Mouse (Mus musculus) layer of hippocampus, postnatal 36 days (tissue): ENCODE data around the gene Ppp1ca. TPM values are rescaled to one million over a fixed set of nuclear protein-coding genes. Genes with fewer than 3 reads are reported as not detected.
A peak's percentile ranks its signal among the peaks of the same experiment; 100 is the strongest.

Experiments used
- DNase-seq, 2 experiments: peaks; one replicate each; pipeline ENCODE4 v3.0.0; 2022
- total RNA-seq, 2 experiments: library from RNA; stranded (reverse); gene quantifications; 2 replicates each; pipeline ENCODE4 v1.2.3; 2021

Ppp1ca gene
- total RNA-seq = 100 to 1,000 TPM; 255 to 265 TPM

GRCm38 (mm10) chr19:4191528-4192250, at the start of gene Ppp1ca:
Gene Ppp1ca, plus strand, starts transcription at chr19:4192065.
- peak; percentile 91 for DNase-seq

- DNase-seq = no peak
Observed at GRCm38 (mm10) chr19:4142416-4143173, 49.3 kb upstream of the Ppp1ca start.

- DNase-seq = no peak
Observed at GRCm38 (mm10) chr19:4143759-4144268, 48.1 kb upstream of the Ppp1ca start, which contains the start of gene Cabp4. Gene Cabp4, minus strand, starts transcription at chr19:4144033.

DNA sequence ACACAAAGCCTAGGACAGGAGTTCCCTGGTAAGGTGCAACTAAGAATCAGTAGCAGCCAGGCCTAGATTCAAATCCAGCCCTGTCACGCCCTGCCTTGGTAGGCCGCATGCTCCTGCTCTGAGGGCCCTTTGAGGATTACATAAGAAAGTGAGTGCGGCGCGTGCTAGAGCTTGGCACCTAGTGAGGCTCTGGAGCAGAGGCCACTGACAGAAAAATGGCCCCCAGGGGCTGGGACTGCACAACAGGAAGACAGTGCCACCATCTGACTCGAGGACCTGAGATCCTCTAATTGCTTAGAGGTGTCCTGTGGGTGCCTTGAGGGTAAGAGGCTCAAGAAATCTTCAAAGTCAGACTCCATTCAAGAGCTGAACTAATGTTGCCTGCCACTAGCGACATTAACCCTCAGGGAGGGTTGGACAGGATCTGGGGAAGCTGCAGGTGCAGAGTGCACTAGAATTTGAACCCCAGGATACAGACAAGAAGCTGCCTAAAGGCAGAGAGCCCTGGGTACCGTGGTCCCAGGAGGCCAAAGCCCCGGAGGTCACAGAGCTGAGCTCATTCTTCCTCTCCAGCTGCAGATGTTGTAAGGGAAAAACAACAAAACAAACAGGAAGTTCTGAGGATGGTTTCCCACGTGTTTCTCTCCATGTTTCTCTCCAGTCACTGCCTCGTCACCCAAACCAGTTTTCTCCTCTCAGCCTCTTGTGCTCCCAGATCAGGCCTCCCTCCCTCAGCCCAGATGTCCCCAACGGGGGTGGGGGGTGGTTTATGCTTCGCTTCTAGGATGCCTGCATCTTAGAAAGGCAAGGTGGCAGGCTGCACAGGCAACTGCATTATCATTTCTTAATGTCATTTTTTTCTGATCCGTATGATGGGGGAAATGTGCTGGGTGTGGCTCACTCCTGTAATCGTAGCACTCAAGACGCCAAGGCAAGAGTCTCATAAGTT, 47.0 kb upstream of the Ppp1ca start:
- DNase-seq = no peak

GRCm38 (mm10) chr19:4145936-4146335, 45.9 kb upstream of the Ppp1ca start:
- no peak for DNase-seq

GRCm38 (mm10) chr19:4146366-4147021, 45.4 kb upstream of the Ppp1ca start:
- no peak for DNase-seq

- DNase-seq = no peak
Observed at GRCm38 (mm10) chr19:4147022-4147405, 44.9 kb upstream of the Ppp1ca start.

GRCm38 (mm10) chr19:4147782-4148490, 43.9 kb upstream of the Ppp1ca start:
- DNase-seq = no peak

GRCm38 (mm10) chr19:4148491-4148806, 43.4 kb upstream of the Ppp1ca start, which contains the start of gene Coro1b:
Gene Coro1b, plus strand, starts transcription at chr19:4148619.
- peak; percentile 93 to 95 for DNase-seq

DNA sequence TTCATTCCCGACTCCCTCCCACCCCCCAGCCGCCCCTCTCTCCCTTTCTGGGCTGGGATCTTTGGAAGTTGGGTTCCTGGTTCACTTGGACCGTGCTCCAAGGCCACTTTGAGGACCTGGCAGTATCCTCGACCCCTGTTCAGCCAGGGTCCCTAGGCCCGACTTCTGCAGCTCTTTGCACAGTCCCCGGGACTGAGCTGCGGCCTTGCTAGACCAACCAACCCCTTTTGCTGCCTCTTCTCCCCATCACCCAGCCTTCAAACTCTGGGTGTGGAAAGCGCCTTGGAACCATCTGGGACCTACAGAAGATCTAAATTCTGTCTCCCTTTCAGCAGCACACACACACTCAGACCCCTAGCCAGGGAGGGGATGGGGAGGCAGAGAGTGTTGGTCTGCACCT, 43.0 kb upstream of the Ppp1ca start:
- no peak for DNase-seq

DNA sequence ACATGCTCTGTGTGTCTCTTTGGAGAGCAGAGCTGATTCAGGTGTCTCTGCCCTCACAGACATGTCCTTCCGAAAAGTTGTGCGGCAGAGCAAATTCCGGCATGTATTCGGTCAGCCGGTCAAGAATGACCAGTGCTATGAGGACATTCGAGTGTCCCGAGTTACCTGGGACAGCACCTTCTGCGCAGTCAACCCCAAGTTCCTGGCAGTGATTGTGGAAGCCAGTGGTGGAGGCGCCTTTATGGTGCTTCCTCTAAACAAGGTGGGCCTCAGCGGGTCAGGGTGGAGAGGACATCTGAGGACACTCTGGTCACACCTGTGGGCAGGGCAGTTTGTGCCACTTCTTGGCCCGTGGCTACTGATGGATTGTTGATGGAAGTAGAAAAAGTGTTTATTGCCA, 42.6 kb upstream of the Ppp1ca start:
- DNase-seq = no peak

DNA sequence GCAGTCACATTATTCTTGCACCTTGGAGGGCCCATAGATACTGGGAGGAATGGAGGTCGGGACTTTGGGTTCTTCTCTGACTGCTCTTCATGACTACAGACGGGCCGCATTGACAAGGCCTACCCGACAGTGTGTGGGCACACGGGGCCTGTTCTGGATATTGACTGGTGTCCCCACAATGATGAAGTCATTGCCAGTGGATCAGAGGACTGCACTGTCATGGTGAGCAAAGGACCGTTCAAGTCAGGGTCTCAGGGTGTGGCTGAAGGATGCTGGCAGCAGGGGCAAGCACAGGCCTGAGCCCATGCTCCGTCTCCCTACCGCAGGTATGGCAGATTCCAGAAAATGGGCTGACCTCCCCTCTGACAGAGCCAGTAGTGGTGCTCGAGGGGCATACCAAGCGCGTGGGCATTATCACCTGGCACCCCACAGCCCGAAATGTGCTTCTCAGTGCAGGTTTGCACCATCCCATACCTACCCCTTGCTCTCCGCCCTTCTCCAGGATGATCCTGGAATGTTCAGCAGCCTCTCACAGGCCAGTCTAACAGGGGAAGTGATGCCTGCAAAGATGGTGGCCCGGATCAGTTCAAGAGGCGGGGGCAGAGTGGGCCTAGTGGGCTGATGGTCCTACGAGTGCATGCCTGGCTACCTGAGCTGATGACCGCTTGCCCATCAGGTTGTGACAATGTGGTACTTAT, 42.0 kb upstream of the Ppp1ca start:
- no peak for DNase-seq

DNA sequence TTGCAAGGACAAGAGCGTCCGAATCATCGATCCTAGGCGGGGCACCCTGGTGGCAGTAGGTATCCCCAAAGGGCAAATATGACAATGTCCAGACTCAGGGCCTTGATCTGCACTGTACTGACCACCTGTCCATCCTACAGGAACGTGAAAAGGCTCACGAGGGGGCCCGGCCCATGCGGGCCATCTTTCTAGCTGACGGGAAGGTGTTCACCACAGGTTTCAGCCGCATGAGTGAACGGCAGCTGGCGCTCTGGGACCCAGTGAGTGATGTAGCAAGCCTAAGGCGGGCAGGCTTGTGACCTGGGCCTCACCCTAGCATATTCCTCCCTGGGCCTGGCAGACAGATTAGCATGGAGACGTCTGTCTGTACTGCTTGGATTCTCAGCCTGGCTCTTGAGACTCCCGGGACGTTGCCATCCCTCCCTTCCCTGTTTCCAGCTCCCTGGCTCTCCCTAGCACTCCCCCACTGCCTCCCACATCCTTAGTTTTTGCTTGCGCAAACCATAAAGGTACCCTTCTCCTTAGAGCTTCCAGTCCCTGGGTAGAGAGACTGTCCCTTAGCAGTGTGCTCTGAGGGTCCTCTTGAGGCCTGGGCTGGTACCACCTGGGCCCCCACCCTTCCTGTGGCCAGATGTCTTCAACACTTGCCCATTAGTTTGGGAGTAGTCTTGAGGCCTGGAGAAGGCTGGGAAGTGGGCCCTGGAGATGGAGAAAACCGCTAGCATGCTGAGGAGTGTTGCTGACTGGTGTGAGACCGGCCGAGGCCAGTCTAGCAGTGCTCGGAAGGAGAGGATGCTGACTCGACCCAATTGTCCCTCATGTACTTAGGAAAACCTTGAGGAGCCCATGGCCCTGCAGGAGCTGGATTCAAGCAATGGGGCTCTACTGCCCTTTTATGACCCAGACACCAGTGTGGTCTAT, 41.0 kb upstream of the Ppp1ca start:
- DNase-seq = no peak

DNA sequence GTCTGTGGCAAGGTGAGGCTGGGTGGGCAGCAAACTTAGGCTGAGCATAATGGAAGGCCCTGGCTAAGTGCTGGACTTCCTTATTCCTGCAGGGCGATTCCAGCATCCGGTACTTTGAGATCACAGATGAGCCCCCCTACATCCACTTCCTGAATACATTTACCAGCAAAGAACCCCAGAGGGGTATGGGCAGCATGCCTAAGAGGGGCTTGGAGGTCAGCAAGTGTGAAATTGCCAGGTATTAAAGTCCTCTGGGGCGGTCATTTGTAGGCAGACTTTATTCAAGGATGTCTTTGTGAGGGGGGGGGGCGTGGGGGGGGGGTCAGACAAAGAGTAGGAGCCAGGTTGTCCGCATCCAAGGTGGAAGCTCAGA, 40.4 kb upstream of the Ppp1ca start:
- no peak for DNase-seq

DNA sequence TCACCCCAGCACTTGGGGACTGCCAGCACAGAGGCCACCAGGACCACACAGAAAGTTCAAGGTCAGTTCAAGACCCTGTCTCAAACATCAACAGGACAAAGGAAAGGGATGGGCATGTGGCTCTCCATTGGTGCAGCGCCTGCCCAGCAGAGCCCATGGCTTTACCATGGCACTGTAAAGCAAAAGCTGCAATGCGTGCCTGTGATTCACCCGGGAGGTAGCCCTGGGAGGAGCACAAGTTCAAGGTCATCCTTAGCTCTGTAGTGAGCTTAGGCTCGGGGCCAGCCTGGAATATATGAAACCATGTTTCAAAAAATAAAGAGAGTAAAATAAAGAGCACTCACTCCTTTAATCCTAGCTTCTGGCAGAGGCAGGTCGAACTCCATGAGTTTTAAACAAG, 40.0 kb upstream of the Ppp1ca start:
- DNase-seq = no peak

DNA sequence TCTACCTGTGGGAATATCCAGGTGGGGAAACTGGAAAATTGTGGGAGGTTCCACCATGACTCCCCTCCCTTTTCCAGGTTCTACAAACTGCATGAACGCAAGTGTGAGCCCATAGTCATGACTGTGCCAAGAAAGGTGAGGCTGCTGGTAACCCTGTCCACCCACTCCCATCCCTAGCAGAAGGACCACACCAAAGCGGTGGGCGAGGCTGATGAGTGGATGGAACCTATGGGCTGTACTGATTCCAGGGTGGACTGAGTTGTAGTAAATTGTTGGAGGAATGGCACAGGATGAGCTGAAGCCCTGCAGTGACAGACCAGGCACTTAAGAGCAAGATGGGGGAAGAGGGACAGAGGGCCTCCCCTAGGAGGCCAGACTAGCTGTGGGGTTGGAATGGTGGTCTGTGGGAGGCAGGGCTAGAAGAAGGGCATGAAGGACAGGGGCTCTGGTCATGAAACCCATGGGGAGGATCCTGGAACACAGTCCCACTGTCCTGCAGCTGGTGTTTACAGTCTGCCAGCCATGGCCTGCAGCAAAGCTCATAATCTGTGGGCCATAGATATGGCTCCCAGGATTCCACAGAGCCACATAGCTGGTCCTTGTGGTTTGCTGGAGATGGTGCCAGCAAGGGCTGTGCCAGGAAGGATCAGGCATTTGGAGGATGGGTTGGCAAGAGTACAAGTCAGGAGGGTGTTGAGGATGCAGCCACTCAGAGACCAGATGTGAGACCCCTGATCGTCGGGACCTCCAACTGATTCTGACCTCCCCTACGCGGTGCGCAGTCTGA, 39.2 kb upstream of the Ppp1ca start:
- DNase-seq = no peak

DNA sequence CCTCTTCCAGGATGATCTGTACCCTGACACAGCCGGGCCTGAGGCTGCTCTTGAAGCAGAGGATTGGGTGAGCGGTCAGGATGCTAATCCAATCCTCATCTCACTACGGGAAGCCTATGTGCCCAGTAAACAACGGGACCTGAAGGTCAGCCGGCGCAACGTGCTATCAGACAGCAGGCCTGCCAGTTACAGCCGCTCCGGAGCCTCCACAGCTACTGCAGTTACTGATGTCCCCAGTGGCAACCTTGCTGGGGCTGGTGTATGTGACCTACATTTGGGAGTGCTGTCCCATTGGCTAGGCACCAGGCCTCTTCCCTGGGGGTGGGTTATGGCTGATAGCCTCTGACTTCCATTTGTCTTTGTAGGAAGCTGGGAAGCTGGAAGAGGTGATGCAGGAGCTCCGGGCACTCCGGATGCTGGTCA, 38.6 kb upstream of the Ppp1ca start, which contains the start of gene Ptprcap:
Gene Ptprcap (plus strand): TSS at position 373 of the 423 bp plus-strand sequence.
- DNase-seq = no peak

DNA sequence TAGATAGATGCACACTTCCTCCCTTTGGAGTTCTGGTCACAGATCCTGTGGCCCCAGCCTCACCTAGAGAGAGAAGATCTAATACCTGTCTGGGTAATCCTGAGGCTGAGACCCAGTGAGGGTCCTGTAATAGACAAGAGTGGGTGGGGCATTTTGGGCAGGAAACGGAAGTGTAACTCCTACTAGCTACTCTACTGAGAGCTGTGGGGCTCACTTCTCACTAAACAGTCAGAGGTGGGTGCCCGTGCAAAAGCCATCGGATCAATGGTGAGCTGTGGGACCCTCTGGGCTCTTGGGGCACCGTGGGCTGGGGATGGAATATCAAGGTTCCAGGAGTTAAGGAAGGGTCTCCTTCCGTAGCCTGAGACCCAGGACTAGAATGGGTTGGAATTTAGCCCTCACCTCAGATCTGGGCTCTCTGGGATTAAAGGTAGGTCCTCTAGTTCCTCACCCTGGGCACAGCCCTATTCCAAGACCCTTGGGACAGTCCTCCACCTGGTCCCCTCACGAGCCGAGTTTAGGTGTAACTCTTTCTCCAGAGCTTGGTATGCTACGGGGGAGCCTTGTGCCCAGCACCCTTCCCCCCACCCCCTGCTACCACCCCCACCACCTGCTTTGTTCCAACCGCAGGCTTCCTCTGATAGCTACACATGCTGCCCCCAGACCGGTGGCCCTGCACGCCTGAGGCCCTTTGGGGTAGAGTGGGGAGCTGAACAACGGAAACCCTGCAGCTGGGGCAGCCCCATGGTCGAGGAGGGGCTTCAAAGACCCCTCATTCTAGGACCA, 37.2 kb upstream of the Ppp1ca start:
- DNase-seq = no peak
